Mouse (Mus musculus): Measurements from ENCODE around the gene Unc93b1. TPM values are rescaled to one million over a fixed set of nuclear protein-coding genes. Genes with fewer than 3 reads are reported as not detected.
A peak's percentile ranks its signal among the peaks of the same experiment; 100 is the strongest.

Unc93b1 gene
- polyA plus RNA-seq, 1 experiment from 2014 or later = 22.3 TPM

- no peaks in the 10 kb centered on the region for H3K9me3 ChIP-seq
- H3K27ac ChIP-seq = no peak overlapping the region
- no peak overlapping the region for H3K4me2 ChIP-seq
- H3K27me3 ChIP-seq = no peaks in the 10 kb centered on the region
- no peaks in the 10 kb centered on the region for H3K36me3 ChIP-seq
- no peak overlapping the region for H3K4me3 ChIP-seq
- H3K4me1 ChIP-seq = peaks cover 18% of the 10 kb centered on the region
- H3K9ac ChIP-seq = no peak overlapping the region
- no peak for ATAC-seq (ENCODE audit: borderline replicate concordance, extremely low read depth, low FRiP score, low TSS enrichment)
Observed at GRCm38 (mm10) chr19:3919928-3920327, 15.1 kb upstream of the Unc93b1 start.

GRCm38 (mm10) chr19:3922661-3923371 is 12.2 kb upstream of the Unc93b1 start:
- no peak for ATAC-seq (ENCODE audit: borderline replicate concordance, extremely low read depth, low FRiP score, low TSS enrichment)
- peak overlapping the region; percentile 38; the same call in 1 of the 2 replicates for H3K27ac ChIP-seq
- WGBS = 44% methylated on average over 10 of the region's 10 CpGs
- H3K9me3 ChIP-seq = no peaks in the 10 kb centered on the region
- H3K9ac ChIP-seq = no peak overlapping the region
- H3K4me2 ChIP-seq = no peak overlapping the region
- no peak overlapping the region for H3K4me3 ChIP-seq
- peaks cover 27% of the 10 kb centered on the region for H3K4me1 ChIP-seq
- H3K36me3 ChIP-seq = no peaks in the 10 kb centered on the region
- no peaks in the 10 kb centered on the region for H3K27me3 ChIP-seq

- H3K36me3 ChIP-seq = no peaks in the 10 kb centered on the region
- ATAC-seq (ENCODE audit: borderline replicate concordance, extremely low read depth, low FRiP score, low TSS enrichment) = no peak
- H3K27me3 ChIP-seq = no peaks in the 10 kb centered on the region
- no peak overlapping the region for H3K9ac ChIP-seq
- 33% methylated on average over 13 of the region's 13 CpGs for WGBS
- H3K9me3 ChIP-seq = no peaks in the 10 kb centered on the region
- H3K27ac ChIP-seq = peak overlapping the region; percentile 38
- H3K4me3 ChIP-seq = no peak overlapping the region
- H3K4me1 ChIP-seq = peaks cover 27% of the 10 kb centered on the region
- H3K4me2 ChIP-seq = no peak overlapping the region
Observed at GRCm38 (mm10) chr19:3923586-3923985, 11.4 kb upstream of the Unc93b1 start.

- no peaks in the 10 kb centered on the region for H3K9me3 ChIP-seq
- no peak overlapping the region for H3K4me2 ChIP-seq
- no peak overlapping the region for H3K4me3 ChIP-seq
- 74% methylated on average over 8 of the region's 8 CpGs for WGBS
- H3K27ac ChIP-seq = peak overlapping the region; percentile 38
- H3K9ac ChIP-seq = no peak overlapping the region
- peaks cover 33% of the 10 kb centered on the region for H3K4me1 ChIP-seq
- no peaks in the 10 kb centered on the region for H3K36me3 ChIP-seq
- H3K27me3 ChIP-seq = no peaks in the 10 kb centered on the region
- no peak for ATAC-seq (ENCODE audit: borderline replicate concordance, extremely low read depth, low FRiP score, low TSS enrichment)
Observed at GRCm38 (mm10) chr19:3924190-3924589, 10.8 kb upstream of the Unc93b1 start.

GRCm38 (mm10) chr19:3924868-3925267 is 10.1 kb upstream of the Unc93b1 start:
- peaks cover 40% of the 10 kb centered on the region for H3K4me1 ChIP-seq
- H3K36me3 ChIP-seq = no peaks in the 10 kb centered on the region
- no peaks in the 10 kb centered on the region for H3K9me3 ChIP-seq
- H3K27ac ChIP-seq = no peak overlapping the region
- H3K27me3 ChIP-seq = no peaks in the 10 kb centered on the region
- WGBS = 95% methylated on average over 7 of the region's 7 CpGs
- ATAC-seq (ENCODE audit: borderline replicate concordance, extremely low read depth, low FRiP score, low TSS enrichment) = no peak
- no peak overlapping the region for H3K4me3 ChIP-seq
- H3K4me2 ChIP-seq = no peak overlapping the region
- no peak overlapping the region for H3K9ac ChIP-seq

GRCm38 (mm10) chr19:3925859-3926258 is 9.1 kb upstream of the Unc93b1 start:
- Histone ChIP-seq H3K27ac (no peak overlapping the region), H3K4me1 (peaks cover 50% of the 10 kb centered on the region), H3K4me2 (no peak overlapping the region), H3K36me3 (no peaks in the 10 kb centered on the region), H3K9ac (no peak overlapping the region), H3K4me3 (no peak overlapping the region), H3K27me3 (no peaks in the 10 kb centered on the region), H3K9me3 (no peaks in the 10 kb centered on the region)
- 66% methylated on average over 6 of the region's 6 CpGs for WGBS
- ATAC-seq (ENCODE audit: borderline replicate concordance, extremely low read depth, low FRiP score, low TSS enrichment) = no peak

- WGBS = 51% methylated on average over 3 of the region's 3 CpGs
- no peaks in the 10 kb centered on the region for H3K36me3 ChIP-seq
- no peak overlapping the region for H3K4me2 ChIP-seq
- no peak overlapping the region for H3K27ac ChIP-seq
- H3K9ac ChIP-seq = no peak overlapping the region
- no peaks in the 10 kb centered on the region for H3K27me3 ChIP-seq
- no peak overlapping the region for H3K4me3 ChIP-seq
- H3K4me1 ChIP-seq = peaks cover 54% of the 10 kb centered on the region
- ATAC-seq (ENCODE audit: borderline replicate concordance, extremely low read depth, low FRiP score, low TSS enrichment) = no peak
- H3K9me3 ChIP-seq = no peaks in the 10 kb centered on the region
Observed at GRCm38 (mm10) chr19:3926279-3926678, 8.7 kb upstream of the Unc93b1 start.

- Histone ChIP-seq H3K36me3 (no peaks in the 10 kb centered on the region), H3K9ac (no peak overlapping the region), H3K4me3 (no peak overlapping the region), H3K4me1 (peaks cover 55% of the 10 kb centered on the region), H3K27me3 (no peaks in the 10 kb centered on the region), H3K9me3 (no peaks in the 10 kb centered on the region), H3K4me2 (no peak overlapping the region), H3K27ac (no peak overlapping the region)
- 71% methylated on average over 6 of the region's 6 CpGs for WGBS
- no peak for ATAC-seq (ENCODE audit: borderline replicate concordance, extremely low read depth, low FRiP score, low TSS enrichment)
Observed at GRCm38 (mm10) chr19:3926685-3927084, 8.3 kb upstream of the Unc93b1 start.

GRCm38 (mm10) chr19:3927989-3928388 is 7.0 kb upstream of the Unc93b1 start:
- no peaks in the 10 kb centered on the region for H3K27me3 ChIP-seq
- H3K9me3 ChIP-seq = no peaks in the 10 kb centered on the region
- H3K4me3 ChIP-seq = no peak overlapping the region
- no peak overlapping the region for H3K4me2 ChIP-seq
- ATAC-seq (ENCODE audit: borderline replicate concordance, extremely low read depth, low FRiP score, low TSS enrichment) = no peak
- H3K27ac ChIP-seq = no peak overlapping the region
- peaks cover 51% of the 10 kb centered on the region for H3K4me1 ChIP-seq
- no peak overlapping the region for H3K9ac ChIP-seq
- H3K36me3 ChIP-seq = no peaks in the 10 kb centered on the region
- 82% methylated on average over 4 of the region's 4 CpGs for WGBS

GRCm38 (mm10) chr19:3928779-3929178 is 6.2 kb upstream of the Unc93b1 start:
- Histone ChIP-seq H3K4me2 (peak overlapping the region; percentile 33; the same call in 1 of the 2 replicates), H3K36me3 (no peaks in the 10 kb centered on the region), H3K4me3 (no peak overlapping the region), H3K27me3 (no peaks in the 10 kb centered on the region), H3K9ac (no peak overlapping the region), H3K4me1 (peaks cover 43% of the 10 kb centered on the region), H3K27ac (peak overlapping the region; percentile 88), H3K9me3 (no peaks in the 10 kb centered on the region)
- 71% methylated on average over 4 of the region's 4 CpGs for WGBS
- no peak for ATAC-seq (ENCODE audit: borderline replicate concordance, extremely low read depth, low FRiP score, low TSS enrichment)

GRCm38 (mm10) chr19:3929211-3929941 is 5.6 kb upstream of the Unc93b1 start, which contains the start of gene Aldh3b1:
Aldh3b1 (minus strand) TSS chr19:3929808.
- H3K4me2 ChIP-seq = peak within 1 kb of the TSS; percentile 33
- H3K9me3 ChIP-seq = no peaks in the 10 kb centered on the region
- peaks cover 38% of the 10 kb centered on the region for H3K4me1 ChIP-seq
- WGBS = 26% methylated on average over 12 of the region's 12 CpGs
- no peaks in the 10 kb centered on the region for H3K27me3 ChIP-seq
- H3K4me3 ChIP-seq = no peak within 1 kb of the TSS
- no peak within 1 kb of the TSS for H3K9ac ChIP-seq
- peak; percentile 74 for ATAC-seq (ENCODE audit: borderline replicate concordance, extremely low read depth, low FRiP score, low TSS enrichment)
- no peaks in the 10 kb centered on the region for H3K36me3 ChIP-seq
- H3K27ac ChIP-seq = peak within 1 kb of the TSS; percentile 88
